Mouse (Mus musculus) liver, embryonic 11.5 days (tissue): Measurements from ENCODE around the gene Car14. TPM values are rescaled to one million over a fixed set of nuclear protein-coding genes. Genes with fewer than 3 reads are reported as not detected.
A peak's percentile ranks its signal among the peaks of the same experiment; 100 is the strongest.
"Not testable (repeated sequence)": the region's sequence is repeated elsewhere in the genome, so short reads cannot be mapped to it uniquely, and the experiment has no call there.

Experiments
- ATAC-seq: fragments of 200-750 bp; cut with Nextera tagmentation; replicated peaks from 2 replicates; pipeline ENCODE4 v1.8.0; 2017; ENCODE audit warnings: moderate number of reproducible peaks, mild to moderate bottlenecking, moderate TSS enrichment, moderate library complexity; ENCODE audit not compliant: low FRiP score
- DNase-seq: peaks from one replicate; pipeline ENCODE4 v3.0.0-alpha.2; 2017; ENCODE audit warnings: low spot score
- H3K27ac ChIP-seq: fragments of 300-500 bp; sonication (generic); 2 replicates; pipeline ENCODE4 v1.5.1; 2014; ENCODE audit warnings: mild to moderate bottlenecking, low read depth, low read length, control low read depth
- H3K27me3 ChIP-seq: fragments of 300-500 bp; sonication (generic); replicated peaks from 2 replicates; pipeline ENCODE4 v1.6.1; 2014; ENCODE audit warnings: low read length, mixed read lengths; ENCODE audit not compliant: control insufficient read depth, insufficient read depth
- H3K36me3 ChIP-seq: fragments of 300-500 bp; sonication (generic); 2 replicates; pipeline ENCODE4 v1.6.1; 2014; ENCODE audit warnings: mild to moderate bottlenecking, low read length, moderate library complexity, mixed read lengths; ENCODE audit not compliant: control insufficient read depth, insufficient read depth
- H3K4me1 ChIP-seq: fragments of 300-500 bp; sonication (generic); replicated peaks from 2 replicates; pipeline ENCODE4 v1.6.1; 2014; ENCODE audit warnings: low read length, mixed read lengths; ENCODE audit not compliant: control insufficient read depth, insufficient read depth
- H3K4me2 ChIP-seq: fragments of 300-500 bp; sonication (generic); 2 replicates; pipeline ENCODE4 v1.6.1; 2014; ENCODE audit warnings: mild to moderate bottlenecking, control low read depth, moderate library complexity
- H3K4me3 ChIP-seq: fragments of 300-500 bp; sonication (generic); 2 replicates; pipeline ENCODE4 v1.5.1; 2014; ENCODE audit warnings: low read depth, low read length, control low read depth
- H3K9ac ChIP-seq: fragments of 300-500 bp; sonication (generic); 2 replicates; pipeline ENCODE4 v1.6.1; 2014; ENCODE audit warnings: low read depth, low read length, control low read depth
- H3K9me3 ChIP-seq: fragments of 300-500 bp; sonication (generic); 2 replicates; pipeline ENCODE4 v1.6.1; 2016; ENCODE audit warnings: low read length, inconsistent platforms, mixed read lengths; ENCODE audit not compliant: control insufficient read depth
- WGBS: fragments of 180-500 bp; shearing (Covaris S2); extraction: QIAGEN DNeasy Blood & Tissue Kit; methylation state at CpG from one replicate; pipeline ENCODE4 v1.1.7; 2014; 5-methylcytosine and 5-hydroxymethylcytosine counted together
- polyA plus RNA-seq: library from polyadenylated mRNA; unstranded; fragments of >200 nt; fragmentation: Nextera tagmentation; extraction: Ambion mirVana; gene quantifications from 2 replicates; pipeline ENCODE4 v1.2.1, GENCODE M21; 2014

Gene Car14
- polyA plus RNA-seq, 1 experiment from 2014 or later, result 27.4 TPM

DNA sequence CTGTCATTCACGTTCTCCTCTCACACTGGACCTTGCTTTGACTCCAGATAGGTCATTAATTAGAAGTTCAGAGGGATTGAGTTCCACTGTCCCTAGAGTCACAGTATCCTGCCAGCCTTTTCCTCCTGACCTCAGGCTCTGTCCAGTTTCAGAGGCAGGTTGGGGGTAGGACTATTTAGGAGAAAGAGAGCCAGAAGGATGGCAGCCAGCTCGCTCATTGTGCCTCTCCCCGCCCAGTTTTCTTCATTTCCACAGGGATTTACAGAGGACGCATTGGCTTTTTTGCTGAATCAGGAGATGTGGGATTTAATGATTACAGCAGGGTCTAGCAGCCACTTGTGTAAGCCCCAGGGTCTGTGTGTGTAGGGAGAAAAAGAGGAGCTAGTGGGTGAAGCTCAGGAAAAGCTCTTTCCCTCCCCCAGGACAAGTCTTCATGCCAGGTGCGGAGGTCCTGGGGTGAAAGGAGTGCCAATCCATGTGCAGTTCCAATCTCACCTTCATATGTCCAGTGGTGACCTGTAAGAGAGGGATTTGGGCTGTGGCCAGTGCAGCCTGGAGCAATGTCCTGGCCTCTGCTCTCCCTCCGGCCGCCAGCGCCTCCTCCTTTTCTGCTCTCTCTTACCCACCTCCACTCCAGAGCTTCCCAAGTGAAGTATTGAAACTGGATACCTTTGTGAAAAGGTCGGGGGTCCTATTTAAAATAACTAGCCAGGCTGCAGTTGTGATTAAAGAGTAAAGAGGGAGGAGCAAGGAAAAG, 2.7 kb downstream of the Car14 start:
- Histone ChIP-seq H3K9ac (0 out of 2 replicates have a peak overlapping the region, but pooled peaks have one; percentile 9), H3K27ac (peak overlapping the region; percentile 45), H3K4me1 (peaks cover 15% of the 10 kb centered on the region), H3K4me3 (no peak overlapping the region), H3K4me2 (peak overlapping the region; percentile 75), H3K9me3 (no peaks in the 10 kb centered on the region), H3K36me3 (no peaks in the 10 kb centered on the region), H3K27me3 (peaks cover 27% of the 10 kb centered on the region)
- DNase-seq (no peak), ATAC-seq (no peak)
- 68% methylated on average over 9 of the region's 9 CpGs for WGBS

DNA sequence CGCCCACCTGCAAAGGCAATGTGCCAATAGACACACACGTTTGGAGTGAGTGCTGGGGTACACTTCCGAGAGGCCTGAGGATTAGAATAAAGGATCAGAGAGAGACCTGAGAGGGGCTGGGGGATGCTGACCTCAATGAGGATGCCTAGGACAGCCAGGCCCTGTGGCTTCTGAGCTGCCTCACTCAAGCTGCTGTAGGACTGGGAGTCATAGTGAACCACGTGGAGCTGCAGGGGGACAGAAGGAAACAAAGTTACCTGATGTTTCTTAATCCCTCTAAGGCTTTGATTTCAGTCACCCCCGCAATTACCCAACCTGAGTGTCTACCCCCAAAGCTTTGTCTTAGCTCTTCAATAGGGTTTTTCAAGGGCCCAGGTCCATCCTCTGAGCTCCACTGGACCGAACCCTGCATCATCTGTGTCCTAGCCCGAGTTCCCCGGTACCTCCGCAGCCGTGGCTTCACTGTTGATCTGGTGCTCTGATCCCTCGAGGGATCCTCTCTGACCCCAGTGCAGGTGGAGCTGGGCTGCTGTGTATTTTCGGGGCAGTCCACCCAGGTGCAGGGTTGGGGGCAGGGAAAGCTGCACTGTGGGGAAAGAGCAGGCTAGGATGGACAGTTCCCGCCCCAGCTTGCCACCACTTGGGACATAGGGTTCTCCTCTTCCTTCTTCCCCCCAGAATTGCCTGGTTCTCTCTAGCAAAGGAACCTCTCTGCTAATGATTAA, 4.5 kb downstream of the Car14 start:
- ATAC-seq, result no peak

DNA sequence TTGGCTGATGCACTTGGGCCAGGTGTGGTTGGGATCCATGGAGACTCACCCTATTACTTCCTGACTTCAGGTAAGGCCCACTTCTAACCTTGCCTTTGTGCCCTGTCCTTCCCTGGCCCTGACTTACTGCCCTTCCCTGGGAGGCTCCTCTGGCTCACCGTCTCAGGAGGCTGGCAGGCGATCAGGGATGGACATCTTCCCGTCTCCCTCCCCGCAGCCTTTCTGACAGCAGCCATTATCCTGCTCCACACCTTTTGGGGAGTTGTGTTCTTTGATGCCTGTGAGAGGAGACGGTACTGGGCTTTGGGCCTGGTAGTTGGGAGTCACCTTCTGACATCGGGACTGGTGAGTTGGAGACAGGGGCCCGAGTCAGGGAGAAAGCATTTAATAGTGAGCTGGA, 9.0 kb downstream of the Car14 start:
- H3K27ac ChIP-seq, H3K9me3 ChIP-seq, H3K36me3 ChIP-seq, ATAC-seq, H3K9ac ChIP-seq, H3K4me2 ChIP-seq, H3K4me3 ChIP-seq, H3K27me3 ChIP-seq, DNase-seq: not testable (repeated sequence)
- peaks cover 23% of the 10 kb centered on the region for H3K4me1 ChIP-seq
- WGBS, result 89% methylated on average over 7 of the region's 7 CpGs

More for the DNA sequence above, 4.5 kb downstream of the Car14 start:
- Histone ChIP-seq H3K4me1 (peaks cover 8% of the 10 kb centered on the region), H3K27ac (no peak overlapping the region), H3K4me3 (no peak overlapping the region), H3K9ac (no peak overlapping the region), H3K36me3 (no peaks in the 10 kb centered on the region), H3K4me2 (no peak overlapping the region), H3K9me3 (no peaks in the 10 kb centered on the region), H3K27me3 (peaks cover 21% of the 10 kb centered on the region)
- no peak for DNase-seq
- 71% methylated on average over 13 of the region's 13 CpGs for WGBS

DNA sequence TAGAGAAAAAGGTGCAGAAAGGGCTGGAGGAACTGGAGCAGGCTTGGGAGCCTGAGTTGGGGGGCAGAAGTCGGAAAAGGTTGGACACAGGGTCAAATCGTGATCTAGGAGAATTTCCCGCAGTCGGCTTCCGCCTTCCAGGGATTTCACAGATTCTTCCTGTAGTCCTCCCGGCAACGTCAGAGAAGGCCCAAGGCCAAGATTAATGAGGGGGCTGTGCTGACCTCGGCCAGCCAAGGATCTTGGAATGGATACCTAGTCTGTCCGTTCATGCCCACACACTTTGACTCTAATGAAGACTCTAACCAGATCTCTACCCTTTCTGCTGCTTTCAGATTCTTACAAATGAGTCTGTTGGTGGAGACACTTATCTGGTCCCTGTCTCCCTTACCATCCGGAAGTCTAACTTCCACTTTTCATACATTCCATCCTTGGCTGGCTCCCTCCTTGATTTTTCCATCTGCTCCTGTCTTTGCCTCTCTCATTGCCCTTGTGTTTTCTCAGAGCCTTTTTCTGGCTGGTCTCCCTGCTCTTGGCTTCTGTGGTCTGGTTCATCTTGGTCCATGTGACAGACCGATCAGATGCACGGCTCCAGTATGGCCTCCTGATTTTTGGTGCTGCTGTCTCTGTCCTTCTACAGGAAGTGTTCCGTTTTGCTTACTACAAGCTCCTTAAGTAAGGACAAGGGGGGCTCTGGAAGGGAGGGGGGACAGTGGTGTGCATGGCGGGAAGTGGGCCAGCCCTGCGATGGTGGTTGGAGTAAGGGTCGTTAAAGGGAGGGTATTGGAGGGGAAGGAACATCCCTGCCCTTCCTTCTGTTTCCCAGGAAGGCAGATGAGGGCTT, 10.0 kb downstream of the Car14 start:
- whole genome bisulfite sequencing, result 4% methylated on average over 16 of the region's 16 CpGs
- Histone ChIP-seq H3K36me3 (no peaks in the 10 kb centered on the region), H3K4me2 (peak overlapping the region; percentile 90), H3K27ac (peak overlapping the region; percentile 59), H3K9me3 (no peaks in the 10 kb centered on the region), H3K4me1 (peaks cover 23% of the 10 kb centered on the region), H3K9ac (peak overlapping the region; percentile 75), H3K4me3 (peak overlapping the region; percentile 66), H3K27me3 (no peaks in the 10 kb centered on the region)
- DNase-seq, result peak; percentile 54
- no peak for ATAC-seq

DNA sequence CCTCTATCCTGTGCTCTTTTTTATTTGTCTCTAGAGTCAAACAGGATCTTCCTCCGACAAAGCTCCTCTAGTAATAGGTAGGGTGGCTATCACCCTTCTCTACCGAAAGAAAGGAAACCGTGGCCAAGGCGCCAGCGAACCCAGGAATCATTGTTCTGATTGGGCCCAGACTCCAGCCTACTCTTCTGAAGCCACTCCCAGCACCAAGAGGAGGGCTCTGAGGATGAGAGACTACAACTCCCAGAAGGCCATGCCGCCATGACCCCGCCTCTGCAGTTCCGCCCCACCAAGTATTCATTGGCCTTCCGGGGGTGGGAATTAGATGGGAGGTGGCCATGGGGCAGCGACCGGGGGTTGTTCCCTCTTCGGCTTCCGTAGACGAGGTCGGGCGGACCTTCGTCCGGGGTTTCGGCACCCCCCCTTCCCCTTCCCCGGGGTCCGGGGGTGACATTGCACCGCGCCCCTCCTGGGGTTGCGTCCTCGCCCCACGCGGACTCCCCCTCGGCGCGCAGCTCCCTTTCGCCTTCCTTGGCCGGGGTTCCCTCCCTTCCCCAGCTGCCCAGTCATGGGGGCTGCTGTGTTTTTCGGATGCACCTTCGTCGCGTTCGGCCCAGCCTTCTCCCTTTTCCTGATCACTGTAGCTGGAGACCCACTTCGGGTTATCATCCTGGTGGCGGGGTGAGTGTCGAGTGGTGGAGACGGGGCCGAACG, 10.7 kb downstream of the Car14 start, which contains the start of gene Aph1a:
Gene Aph1a (plus strand): TSS at position 364 of the 711 bp plus-strand sequence.
- not testable (repeated sequence) for H3K36me3 ChIP-seq, H3K9me3 ChIP-seq, H3K27me3 ChIP-seq
- peak; percentile 98 for ATAC-seq
- H3K4me2 ChIP-seq, result peak within 1 kb of the TSS; percentile 90
- peak within 1 kb of the TSS; percentile 75 for H3K9ac ChIP-seq
- peak within 1 kb of the TSS; percentile 65 for H3K27ac ChIP-seq
- DNase-seq, result peak; percentile 92
- peaks cover 23% of the 10 kb centered on the region for H3K4me1 ChIP-seq
- peak within 1 kb of the TSS; percentile 66 for H3K4me3 ChIP-seq
- under 1% methylated on average over 25 of the region's 43 CpGs for WGBS

DNA sequence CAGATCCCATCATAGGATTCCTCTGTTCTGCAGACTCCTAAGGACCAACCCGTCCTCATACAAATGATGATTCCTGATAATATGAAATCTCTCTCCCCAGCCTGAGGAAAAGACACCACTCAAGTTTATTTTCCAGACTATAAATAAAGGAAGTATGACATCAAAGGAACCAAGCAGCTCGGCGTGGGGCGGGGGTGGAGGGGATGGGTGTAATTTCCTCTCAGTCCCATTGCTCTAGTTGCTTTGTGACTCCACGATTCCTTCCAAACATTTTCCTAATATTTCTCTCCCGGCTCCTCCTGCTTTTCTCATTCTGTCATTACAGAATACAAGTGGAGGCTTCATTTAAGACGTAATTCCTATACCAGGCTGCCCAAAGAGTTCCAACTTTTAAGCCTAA, 11.4 kb downstream of the Car14 start:
- ATAC-seq, result no peak
- peak overlapping the region; percentile 61 for H3K9ac ChIP-seq
- WGBS, result 16% methylated on average over 7 of the region's 7 CpGs

DNA sequence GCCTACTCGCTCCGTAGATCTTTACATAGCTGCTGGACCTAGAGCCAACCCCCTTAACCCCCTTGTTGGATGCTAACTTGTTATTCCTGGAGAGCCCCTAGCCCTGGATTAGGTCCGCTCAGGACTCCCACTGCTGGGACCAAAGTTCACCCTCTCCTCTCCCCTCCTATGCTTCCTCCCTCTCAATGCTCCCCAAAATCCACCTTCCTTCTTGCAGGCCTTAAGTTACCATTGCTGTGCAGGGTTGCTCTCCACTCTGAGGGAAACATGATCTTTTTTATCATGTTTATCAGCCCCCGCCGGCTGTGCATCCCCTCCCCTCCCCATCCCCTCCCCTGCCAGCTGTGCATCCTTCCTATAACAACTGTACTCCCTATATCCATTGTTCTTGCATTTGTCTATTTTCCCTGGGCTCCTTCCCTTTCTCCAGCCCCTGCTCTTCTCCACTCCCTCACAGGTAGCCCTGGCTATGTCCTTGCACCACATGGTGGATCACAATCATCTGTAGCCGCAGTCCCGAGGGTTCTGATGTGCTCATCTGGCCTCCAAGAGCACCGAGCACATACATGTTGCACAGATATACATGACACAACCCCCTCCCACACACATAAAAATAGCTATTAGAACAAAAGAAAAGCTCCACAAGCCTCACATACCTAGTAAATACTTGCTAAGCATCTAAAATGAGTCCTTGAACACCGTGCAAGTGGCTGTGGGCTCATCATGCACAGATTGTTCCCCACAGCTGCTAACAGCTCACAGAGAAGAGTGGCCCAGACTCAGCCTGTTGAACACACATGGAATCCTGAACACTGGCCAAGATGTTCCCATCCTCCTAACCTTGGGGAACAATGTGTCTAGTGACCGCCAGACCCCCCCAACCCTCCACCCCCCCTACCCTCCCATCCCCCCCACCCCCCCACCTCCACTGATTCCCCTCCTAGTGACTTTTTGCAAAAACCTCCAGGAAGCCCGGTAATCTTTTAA, 12.1 kb downstream of the Car14 start:
- Histone ChIP-seq H3K9ac (no peak overlapping the region), H3K36me3 (no peaks in the 10 kb centered on the region), H3K4me1 (peaks cover 23% of the 10 kb centered on the region), H3K4me3 (no peak overlapping the region), H3K9me3 (no peaks in the 10 kb centered on the region), H3K27me3 (no peaks in the 10 kb centered on the region), H3K27ac (peak overlapping the region; percentile 22; the same call in 1 of the 2 replicates), H3K4me2 (peak overlapping the region; percentile 40)
- DNase-seq (no peak), ATAC-seq (no peak)
- WGBS, result 29% methylated on average over 11 of the region's 11 CpGs

More for the DNA sequence above, 11.4 kb downstream of the Car14 start:
- peak overlapping the region; percentile 65; the same call in 1 of the 2 replicates for H3K27ac ChIP-seq
- H3K4me1 ChIP-seq, result peaks cover 23% of the 10 kb centered on the region
- no peaks in the 10 kb centered on the region for H3K36me3 ChIP-seq
- H3K27me3 ChIP-seq, result no peaks in the 10 kb centered on the region
- peak overlapping the region; percentile 66 for H3K4me3 ChIP-seq
- no peaks in the 10 kb centered on the region for H3K9me3 ChIP-seq
- DNase-seq, result no peak
- H3K4me2 ChIP-seq, result peak overlapping the region; percentile 81
